Mouse (Mus musculus): ENCODE data around the gene Selenon. TPM values are rescaled to one million over a fixed set of nuclear protein-coding genes. Genes with fewer than 3 reads are reported as not detected.

Selenon gene
- polyA plus RNA-seq, 1 experiment from 2014 or later, result 9.7 TPM

Small RNA genes within 50 kb of the gene (microRNA-seq; reads per million reads assigned to microRNA genes)
- not detected for gene Mir6403

Other genes with a start within 250 kb of the Selenon start
- gene Trim63, start 237.0 kb downstream of the Selenon start, polyA plus RNA-seq (2015; fragmentation: Nextera tagmentation; extraction: Ambion mirVana), result 2.6 and 3.1 TPM in 2 replicates
- 0.29 and 0.43 TPM in 2 replicates for gene Slc30a2, start 209.0 kb downstream of the Selenon start, polyA plus RNA-seq (2015; fragmentation: Nextera tagmentation; extraction: Ambion mirVana)
- 1.8 and 2.5 TPM in 2 replicates for gene Extl1, start 168.3 kb downstream of the Selenon start, polyA plus RNA-seq (2015; fragmentation: Nextera tagmentation; extraction: Ambion mirVana)
- 14.3 and 14.6 TPM in 2 replicates for gene Pafah2, start 155.8 kb downstream of the Selenon start, polyA plus RNA-seq (2015; fragmentation: Nextera tagmentation; extraction: Ambion mirVana)
- gene Stmn1, start 83.8 kb downstream of the Selenon start, polyA plus RNA-seq (2015; fragmentation: Nextera tagmentation; extraction: Ambion mirVana), result 1,638 and 1,729 TPM in 2 replicates
- gene Paqr7, start 55.5 kb downstream of the Selenon start, polyA plus RNA-seq (2015; fragmentation: Nextera tagmentation; extraction: Ambion mirVana), result 6.9 and 8.7 TPM in 2 replicates
- 14.5 and 15.7 TPM in 2 replicates for gene Aunip, start 41.2 kb downstream of the Selenon start, polyA plus RNA-seq (2015; fragmentation: Nextera tagmentation; extraction: Ambion mirVana)
- 110 and 111 TPM in 2 replicates for gene Mtfr1l, start 16.8 kb downstream of the Selenon start, polyA plus RNA-seq (2015; fragmentation: Nextera tagmentation; extraction: Ambion mirVana)
- gene Man1c1, start 152.1 kb upstream of the Selenon start, polyA plus RNA-seq (2015; fragmentation: Nextera tagmentation; extraction: Ambion mirVana), result 1.9 and 2.1 TPM in 2 replicates
- 25.2 and 27.7 TPM in 2 replicates for gene Ldlrap1, start 215.9 kb upstream of the Selenon start, polyA plus RNA-seq (2015; fragmentation: Nextera tagmentation; extraction: Ambion mirVana)